ENCODE assay signal across 8 mouse cellular contexts in the genomic region with DNA sequence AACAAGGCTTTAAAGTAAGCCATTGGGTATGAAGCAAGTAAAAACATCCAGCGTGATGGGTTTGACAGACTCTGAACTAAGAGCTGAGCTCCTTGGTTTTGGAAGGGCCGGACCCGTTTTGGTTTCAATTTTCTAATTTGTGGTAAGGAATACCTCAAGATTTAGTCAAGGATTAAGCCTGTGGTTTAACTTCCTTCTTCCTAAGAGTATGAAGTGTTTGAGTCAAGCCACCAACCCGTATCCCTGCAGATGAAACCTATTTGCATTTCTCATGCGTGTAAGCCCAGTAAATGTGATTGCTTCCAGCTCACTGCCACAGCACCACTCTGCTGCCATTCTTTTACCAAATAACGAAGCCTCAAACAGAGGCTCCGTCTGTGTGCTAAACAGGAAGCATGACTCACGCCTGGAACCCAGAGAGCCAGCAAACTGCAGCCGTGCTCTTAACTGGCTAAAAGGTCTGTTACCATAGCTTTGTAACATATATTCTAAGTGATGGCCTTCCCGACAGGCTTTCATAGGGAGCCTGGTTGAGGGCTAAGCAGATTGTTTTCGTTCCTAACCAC.
A peak's percentile ranks its signal among the peaks of the same experiment; 100 is the strongest.
DNase-seq lines count a peak whose midpoint lies in the region; ATAC-seq and TF ChIP-seq lines count a peak whose summit lies in the region.

No protein-coding gene starts in this region.

- peak overlapping the region; percentile 16; the same call in 1 of the 2 replicates for H3K4me2 ChIP-seq in forebrain, embryonic 14.5 days (ENCODE audit: low read length)
- peak overlapping the region; percentile 34 for H3K4me2 ChIP-seq in hindbrain, embryonic 16.5 days (ENCODE audit: low read length)
- H3K4me2 ChIP-seq in lung, embryonic 16.5 days (ENCODE audit: low read depth, low read length) = 0 out of 2 replicates have a peak overlapping the region, but pooled peaks have one; percentile 1

- H3K9me3 ChIP-seq in forebrain, embryonic 14.5 days (replicated peaks; ENCODE audit: control insufficient read depth, low read length) = no peaks in the 10 kb centered on the region
- H3K9me3 ChIP-seq in hindbrain, embryonic 16.5 days (ENCODE audit: control insufficient read depth, low read length) = no peaks in the 10 kb centered on the region
- no peaks in the 10 kb centered on the region for H3K9me3 ChIP-seq in lung, embryonic 16.5 days (ENCODE audit: control insufficient read depth, low read length)

- ATAC-seq in forebrain, embryonic 14.5 days = peak; percentile 93
- peak; percentile 85 for ATAC-seq in hindbrain, embryonic 16.5 days
- ATAC-seq in lung, embryonic 16.5 days (ENCODE audit: low read depth) = no peak
- ATAC-seq in neutrophil, adult 5-6 weeks (ENCODE audit: extremely low read depth, insufficient number of reproducible peaks, low FRiP score, poor library complexity, severe bottlenecking) = peak; percentile 41; the same call in 1 of the 2 replicates

- no peak overlapping the region for H3K4me3 ChIP-seq in thymus, adult 2 months (ENCODE audit: control insufficient read depth, insufficient read depth, low read length)
- H3K4me3 ChIP-seq in forebrain, embryonic 14.5 days (ENCODE audit: low read depth, low read length) = no peak overlapping the region
- no peak overlapping the region for H3K4me3 ChIP-seq in hindbrain, embryonic 16.5 days (ENCODE audit: low read length)
- no peak overlapping the region for H3K4me3 ChIP-seq in lung, embryonic 16.5 days (ENCODE audit: low read length)

- TF ChIP-seq CTCF in thymus, adult 2 months (IDR thresholded peaks at IDR 0.05; ENCODE audit: borderline replicate concordance, control insufficient read depth, extremely low read depth, insufficient read depth, low read length, poor library complexity) = no peak

- DNase-seq in thymus, adult 2 months = peak; percentile 15
- DNase-seq in thymus, postnatal 0 days (ENCODE audit: low spot score) = no peak
- peak; percentile 39 for DNase-seq in c-Kit-positive CD71-negative TER-119-negative erythroid progenitor cells, embryonic 14.5 days (ENCODE audit: low read depth)
- DNase-seq in forebrain, embryonic 14.5 days (ENCODE audit: low spot score) = peak; percentile 83
- DNase-seq in spleen, postnatal 14 days (ENCODE audit: low spot score in 2 of 2) = no peak

- H3K4me1 ChIP-seq in thymus, adult 2 months (replicated peaks; ENCODE audit: control insufficient read depth, insufficient read depth, low read length) = no peaks in the 10 kb centered on the region
- H3K4me1 ChIP-seq in forebrain, embryonic 14.5 days (ENCODE audit: control insufficient read depth, insufficient read depth, low read length) = peaks cover 4% of the 10 kb centered on the region; the same call in 1 of the 2 replicates
- no peaks in the 10 kb centered on the region for H3K4me1 ChIP-seq in hindbrain, embryonic 16.5 days (ENCODE audit: control insufficient read depth, insufficient read depth, low read depth, low read length)
- H3K4me1 ChIP-seq in lung, embryonic 16.5 days (replicated peaks; ENCODE audit: control insufficient read depth, insufficient read depth, low read length) = no peaks in the 10 kb centered on the region

- H3K27ac ChIP-seq in thymus, adult 2 months (ENCODE audit: control insufficient read depth, insufficient read depth, low read length) = 0 out of 2 replicates have a peak overlapping the region, but pooled peaks have one; percentile 1
- H3K27ac ChIP-seq in forebrain, embryonic 14.5 days (ENCODE audit: low read depth, low read length) = peak overlapping the region; percentile 50; the same call in 1 of the 2 replicates
- no peak overlapping the region for H3K27ac ChIP-seq in hindbrain, embryonic 16.5 days (ENCODE audit: low read depth, low read length)
- H3K27ac ChIP-seq in lung, embryonic 16.5 days (ENCODE audit: low read length) = no peak overlapping the region

- no peaks in the 10 kb centered on the region for H3K27me3 ChIP-seq in thymus, adult 2 months (ENCODE audit: control insufficient read depth, insufficient read depth, low read length)
- H3K27me3 ChIP-seq in forebrain, embryonic 14.5 days (replicated peaks; ENCODE audit: control insufficient read depth, insufficient read depth, low read length) = no peaks in the 10 kb centered on the region
- H3K27me3 ChIP-seq in hindbrain, embryonic 16.5 days (replicated peaks; ENCODE audit: control insufficient read depth, insufficient read depth, low read length) = no peaks in the 10 kb centered on the region
- H3K27me3 ChIP-seq in lung, embryonic 16.5 days (ENCODE audit: control insufficient read depth, insufficient read depth, low read depth, low read length) = no peaks in the 10 kb centered on the region

- H3K9ac ChIP-seq in forebrain, embryonic 14.5 days (ENCODE audit: low read length) = 0 out of 2 replicates have a peak overlapping the region, but pooled peaks have one; percentile 17
- H3K9ac ChIP-seq in hindbrain, embryonic 16.5 days (ENCODE audit: low read depth, low read length) = no peak overlapping the region
- H3K9ac ChIP-seq in lung, embryonic 16.5 days (ENCODE audit: low read length) = no peak overlapping the region

- 5% methylated on average over 11 of the region's 11 CpGs for whole genome bisulfite sequencing in thymus, adult 2 months
- 24% methylated on average over 11 of the region's 11 CpGs for WGBS in forebrain, embryonic 14.5 days
- 45% methylated on average over 11 of the region's 11 CpGs for WGBS in hindbrain, embryonic 16.5 days
- WGBS in lung, embryonic 16.5 days = 50% methylated on average over 11 of the region's 11 CpGs

- H3K36me3 ChIP-seq in thymus, adult 2 months (ENCODE audit: control insufficient read depth, insufficient read depth, low read length) = no peaks in the 10 kb centered on the region
- no peaks in the 10 kb centered on the region for H3K36me3 ChIP-seq in forebrain, embryonic 14.5 days (ENCODE audit: control insufficient read depth, insufficient read depth, low read length)
- no peaks in the 10 kb centered on the region for H3K36me3 ChIP-seq in hindbrain, embryonic 16.5 days (ENCODE audit: control insufficient read depth, insufficient read depth, low read length)
- no peaks in the 10 kb centered on the region for H3K36me3 ChIP-seq in lung, embryonic 16.5 days (ENCODE audit: control insufficient read depth, insufficient read depth, low read length)

- no peak for TF ChIP-seq POLR2A in thymus, adult 2 months (IDR thresholded peaks at IDR 0.05; ENCODE audit: control insufficient read depth, extremely low read depth, insufficient read depth, low read length, poor library complexity)

Comparison
In these comparisons a context has a peak if more than half of its experiments do, and no peak if none do; other contexts are left out.
1. DNase-seq: peak in thymus, adult 2 months (single experiment), c-Kit-positive CD71-negative TER-119-negative erythroid progenitor cells, embryonic 14.5 days (single experiment) and forebrain, embryonic 14.5 days (single experiment); none in thymus, postnatal 0 days (single experiment) and spleen, postnatal 14 days (0 of 2).
2. H3K27ac ChIP-seq: peak in thymus, adult 2 months (single experiment) and forebrain, embryonic 14.5 days (single experiment); none in hindbrain, embryonic 16.5 days (single experiment) and lung, embryonic 16.5 days (single experiment).
3. Peak in every context shown above with its lines, with median percentiles within 50 percentile points of each other: H3K4me2 ChIP-seq.